Mouse (Mus musculus) gastrocnemius, adult 8-10 months (tissue): Measurements from ENCODE around the gene Gna11. TPM values are rescaled to one million over a fixed set of nuclear protein-coding genes. Genes with fewer than 3 reads are reported as not detected.

Source experiments
- DNase-seq, 2 experiments: peaks; one replicate each; pipeline ENCODE4 v3.0.0; 2022; ENCODE audit warnings: low spot score in 2 of 2
- microRNA-seq: library from miRNA; unstranded; fragments of <30 nt; microRNA quantifications from one replicate; pipeline ENCODE4 v1.2.0, GENCODE M21; 2022
- total RNA-seq, 4 experiments: library from RNA; stranded (reverse); gene quantifications; 2 replicates each; pipeline ENCODE4 v1.2.4; 2022

Gna11 gene
- total RNA-seq, 4 experiments from 2014 or later: 26.2 to 30.7 (median 28.4) TPM

GRCm38 (mm10) chr10:81486496-81486895 is 58.5 kb downstream of the Gna11 start:
- DNase-seq: no peak

GRCm38 (mm10) chr10:81485479-81486018 is 59.4 kb downstream of the Gna11 start:
- no peak for DNase-seq

DNA sequence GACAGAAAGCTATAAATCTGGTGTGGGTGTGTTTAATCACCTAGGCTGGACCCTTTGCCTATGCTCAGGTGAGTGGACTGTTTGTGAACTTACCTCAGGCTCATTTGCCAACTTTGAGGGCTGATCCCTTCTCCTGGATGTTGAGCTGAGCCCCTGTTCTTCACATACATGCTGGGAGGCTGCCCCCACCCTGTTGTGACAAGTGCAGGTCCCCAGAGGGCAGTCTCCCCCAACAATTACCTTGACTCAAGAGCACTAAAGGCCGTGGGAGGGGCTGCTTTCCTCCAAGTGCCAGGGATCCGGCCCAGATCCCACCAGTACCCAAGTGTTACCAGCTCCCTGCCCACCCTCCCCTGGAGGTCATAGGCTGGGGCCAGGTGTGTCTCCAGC is 59.9 kb downstream of the Gna11 start:
- DNase-seq: no peak

GRCm38 (mm10) chr10:81484441-81485059 is 60.4 kb downstream of the Gna11 start:
- DNase-seq: no peak

- no peak for DNase-seq
These were observed 61.0 kb downstream of the Gna11 start for GRCm38 (mm10) chr10:81483983-81484382.

GRCm38 (mm10) chr10:81482533-81482889 is 62.5 kb downstream of the Gna11 start, which contains the start of gene Celf5:
Gene Celf5, minus strand, starts transcription at chr10:81482709.
- no peak for DNase-seq

DNA sequence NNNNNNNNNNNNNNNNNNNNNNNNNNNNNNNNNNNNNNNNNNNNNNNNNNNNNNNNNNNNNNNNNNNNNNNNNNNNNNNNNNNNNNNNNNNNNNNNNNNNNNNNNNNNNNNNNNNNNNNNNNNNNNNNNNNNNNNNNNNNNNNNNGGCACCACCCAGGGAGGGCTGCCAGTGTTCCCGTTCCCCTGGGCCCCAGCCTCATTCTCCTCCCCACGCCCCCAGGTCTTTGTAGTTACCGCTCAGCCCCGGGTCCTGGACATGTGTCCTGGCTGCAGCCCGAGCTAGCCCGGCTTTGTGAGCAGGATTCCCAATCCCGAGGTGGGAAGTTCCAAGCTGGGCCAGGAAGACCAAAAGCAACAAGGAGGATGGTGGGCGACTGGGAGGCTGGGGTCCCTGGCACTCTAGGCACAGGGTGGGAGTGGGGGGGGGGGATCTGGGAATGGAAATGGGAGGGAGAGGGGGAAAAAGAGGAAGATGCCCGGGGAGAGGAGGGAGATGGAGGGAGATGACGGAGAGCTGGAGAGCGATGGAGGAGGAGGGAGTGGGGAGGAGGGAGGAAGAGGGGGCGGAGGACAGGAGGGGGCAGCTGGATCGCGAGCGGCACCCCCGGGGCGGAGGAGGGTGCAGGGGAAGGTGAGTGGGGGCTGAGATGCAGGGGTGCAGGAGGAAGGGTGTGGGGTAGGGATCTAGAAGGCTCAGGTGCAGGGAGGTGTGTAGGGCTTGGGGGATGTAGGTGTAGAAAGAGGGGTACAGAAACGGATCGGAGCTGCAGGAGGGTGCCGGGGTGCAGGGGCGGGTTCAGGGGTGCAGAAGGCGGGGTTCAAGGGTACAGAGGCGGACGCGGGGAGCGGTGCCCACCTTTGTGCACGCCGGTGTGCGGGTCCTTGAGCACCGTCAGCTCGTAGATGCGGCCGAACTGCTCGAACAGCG is 63.1 kb downstream of the Gna11 start:
- no peak for DNase-seq

Small RNAs within 50 kb of the gene (microRNA-seq; reads per million reads assigned to microRNA genes)
- not detected for gene Gm25595

Other genes with a start within 250 kb of the Gna11 start
- gene Cactin, start 224.1 kb downstream of the Gna11 start, total RNA-seq: 10 to 100 TPM in 1 of 4 experiments, 1 to 10 TPM in 3; 9.4 to 11.3 (median 9.8) TPM
- gene Tbxa2r, start 216.5 kb downstream of the Gna11 start, total RNA-seq: under 1 TPM; 0.12 to 0.36 (median 0.19) TPM
- gene Gipc3, start 201.9 kb downstream of the Gna11 start, total RNA-seq: 1 to 10 TPM in 1 of 4 experiments, under 1 TPM in 3; 0.46 to 1.2 (median 0.73) TPM
- gene Hmg20b, start 194.7 kb downstream of the Gna11 start, total RNA-seq: 10 to 100 TPM; 16.9 to 22.8 (median 21.1) TPM
- 1 to 10 TPM; 1.7 to 3.1 (median 2.1) TPM for gene Mfsd12, start 187.7 kb downstream of the Gna11 start, total RNA-seq
- gene 4930404N11Rik, start 179.4 kb downstream of the Gna11 start, total RNA-seq: under 1 TPM; 0.22 to 0.68 (median 0.60) TPM
- 10 to 100 TPM; 14.8 to 18.5 (median 16.6) TPM for gene Fzr1, start 166.7 kb downstream of the Gna11 start, total RNA-seq
- gene Dohh, start 160.8 kb downstream of the Gna11 start, total RNA-seq: 10 to 100 TPM; 46.5 to 50.1 (median 47.4) TPM
- 1 to 10 TPM in 2 of 4 experiments, under 1 TPM in 2; 0.59 to 1.8 (median 1.1) TPM for gene Gm48551, start 160.7 kb downstream of the Gna11 start, total RNA-seq
- 1 to 10 TPM in 2 of 4 experiments, under 1 TPM in 1, not detected in 1; 0.43 to 1.1 (median 1.1) TPM for gene Gm48552, start 156.2 kb downstream of the Gna11 start, total RNA-seq
- not detected for gene Smim24, start 152.1 kb downstream of the Gna11 start, total RNA-seq
- 100 to 1,000 TPM; 223 to 267 (median 235) TPM for gene Nfic, start 89.6 kb downstream of the Gna11 start, total RNA-seq
- gene Celf5, start 62.5 kb downstream of the Gna11 start, total RNA-seq: under 1 TPM in 2 of 4 experiments, not detected in 2; 0.05 to 0.31 TPM
- 10 to 100 TPM; 41.6 to 49.3 (median 43.1) TPM for gene Ncln, start 48.8 kb downstream of the Gna11 start, total RNA-seq
- 1 to 10 TPM in 1 of 4 experiments, under 1 TPM in 3; 0.27 to 1.0 (median 0.59) TPM for gene S1pr4, start 45.1 kb downstream of the Gna11 start, total RNA-seq
- under 1 TPM; 0.19 to 0.80 (median 0.24) TPM for gene Gna15, start 21.0 kb downstream of the Gna11 start, total RNA-seq
- gene Aes, start 14.3 kb upstream of the Gna11 start, total RNA-seq: 100 to 1,000 TPM; 851 to 988 (median 920) TPM
- gene Tle2, start 29.4 kb upstream of the Gna11 start, total RNA-seq: 1 to 10 TPM; 3.1 to 4.3 (median 4.0) TPM
- gene Tle6, start 55.9 kb upstream of the Gna11 start, total RNA-seq: 1 to 10 TPM; 4.1 to 6.9 (median 5.3) TPM
- gene BC025920, start 61.1 kb upstream of the Gna11 start, total RNA-seq: 1 to 10 TPM; 2.8 to 3.8 (median 3.0) TPM
- gene Sirt6, start 82.6 kb upstream of the Gna11 start, total RNA-seq: 1 to 10 TPM; 3.1 to 5.4 (median 4.8) TPM
- 10 to 100 TPM in 1 of 4 experiments, 1 to 10 TPM in 3; 8.1 to 11.8 (median 9.1) TPM for gene Ankrd24, start 83.3 kb upstream of the Gna11 start, total RNA-seq
- gene Gm10778, start 103.9 kb upstream of the Gna11 start, total RNA-seq: 1 to 10 TPM; 1.3 to 2.1 (median 1.5) TPM
- 1 to 10 TPM; 4.1 to 5.2 (median 4.8) TPM for gene Zfp433, start 159.6 kb upstream of the Gna11 start, total RNA-seq
- gene Gm3055, start 226.0 kb upstream of the Gna11 start, total RNA-seq: under 1 TPM; 0.41 to 0.76 (median 0.54) TPM